Mouse (Mus musculus) heart, postnatal 4 days (tissue): ENCODE data around the gene Clic5. TPM values are rescaled to one million over a fixed set of nuclear protein-coding genes. Genes with fewer than 3 reads are reported as not detected.

Source experiments
- DNase-seq: peaks from one replicate; pipeline ENCODE4 v3.0.0; 2021
- total RNA-seq, 2 experiments: library from RNA; stranded (reverse); gene quantifications; 2 replicates each; pipeline ENCODE4 v1.2.3; 2021

The Clic5 gene
- total RNA-seq, 2 experiments from 2014 or later, result 75.6 to 78.3 TPM

- DNase-seq, result no peak
These were observed 10.8 kb downstream of the Clic5 start for GRCm38 (mm10) chr17:44199158-44199557.

- DNase-seq, result no peak
These were observed 14.6 kb downstream of the Clic5 start for GRCm38 (mm10) chr17:44202952-44203351.

- no peak for DNase-seq
These were observed 16.4 kb downstream of the Clic5 start for GRCm38 (mm10) chr17:44204787-44205186.

GRCm38 (mm10) chr17:44205562-44205961 lies 17.2 kb downstream of the Clic5 start:
- DNase-seq, result no peak

GRCm38 (mm10) chr17:44208900-44209299 lies 20.5 kb downstream of the Clic5 start:
- no peak for DNase-seq

- no peak for DNase-seq
These were observed 24.7 kb downstream of the Clic5 start for GRCm38 (mm10) chr17:44212960-44213619.

GRCm38 (mm10) chr17:44215196-44215799 lies 26.9 kb downstream of the Clic5 start:
- no peak for DNase-seq

- DNase-seq, result no peak
These were observed 28.8 kb downstream of the Clic5 start for GRCm38 (mm10) chr17:44217185-44217584.

GRCm38 (mm10) chr17:44219943-44220342 lies 31.6 kb downstream of the Clic5 start:
- DNase-seq, result no peak

GRCm38 (mm10) chr17:44228428-44228827 lies 40.0 kb downstream of the Clic5 start:
- DNase-seq, result no peak

GRCm38 (mm10) chr17:44230083-44230482 lies 41.7 kb downstream of the Clic5 start:
- peak; percentile 52 for DNase-seq

GRCm38 (mm10) chr17:44239030-44239721 lies 50.8 kb downstream of the Clic5 start:
- peak; percentile 45 for DNase-seq

- no peak for DNase-seq
These were observed 52.4 kb downstream of the Clic5 start for GRCm38 (mm10) chr17:44240742-44241141.

GRCm38 (mm10) chr17:44244096-44244495 lies 55.7 kb downstream of the Clic5 start:
- no peak for DNase-seq

- DNase-seq, result no peak
These were observed 56.2 kb downstream of the Clic5 start for GRCm38 (mm10) chr17:44244625-44245024.

- DNase-seq, result no peak
These were observed 57.8 kb downstream of the Clic5 start for GRCm38 (mm10) chr17:44246153-44246700.

- no peak for DNase-seq
These were observed 61.2 kb downstream of the Clic5 start for GRCm38 (mm10) chr17:44249544-44249943.

GRCm38 (mm10) chr17:44252653-44253052 lies 64.3 kb downstream of the Clic5 start:
- no peak for DNase-seq

- DNase-seq, result no peak
These were observed 66.3 kb downstream of the Clic5 start for GRCm38 (mm10) chr17:44254698-44255097.

- peak; percentile 86 for DNase-seq
These were observed 68.2 kb downstream of the Clic5 start for GRCm38 (mm10) chr17:44256583-44256982.

GRCm38 (mm10) chr17:44259245-44259644 lies 70.9 kb downstream of the Clic5 start:
- no peak for DNase-seq

- peak; percentile 79 for DNase-seq
These were observed 73.3 kb downstream of the Clic5 start for GRCm38 (mm10) chr17:44261594-44262202.

- no peak for DNase-seq
These were observed 81.7 kb downstream of the Clic5 start for GRCm38 (mm10) chr17:44270043-44270442.
